Mouse (Mus musculus) liver, adult 2 months (tissue): Measurements from ENCODE around the gene Ccdc160.

Source experiments
- CTCF ChIP-seq: fragments of 200-500 bp; IDR thresholded peaks from 2 replicates; pipeline ENCODE4 v1.5.1; 2011; ENCODE audit warnings: low read depth, low read length, control low read depth
- POLR2A ChIP-seq: fragments of 200-500 bp; IDR thresholded peaks from 2 replicates; pipeline ENCODE4 v1.6.1; 2011; ENCODE audit warnings: low read length, control low read depth; ENCODE audit not compliant: insufficient read depth; ENCODE audit errors: extremely low read depth

- TF ChIP-seq CTCF, result peak; percentile 61; the same call in 1 of the 2 replicates
- TF ChIP-seq POLR2A, result no peak
Observed at GRCm38 (mm10) chrX:52775973-52776372, 15.0 kb upstream of the Ccdc160 start.
